Mouse (Mus musculus): Measurements from ENCODE around the gene Vmn1r237.
A peak's percentile ranks its signal among the peaks of the same experiment; 100 is the strongest.

Vmn1r237 gene

DNA sequence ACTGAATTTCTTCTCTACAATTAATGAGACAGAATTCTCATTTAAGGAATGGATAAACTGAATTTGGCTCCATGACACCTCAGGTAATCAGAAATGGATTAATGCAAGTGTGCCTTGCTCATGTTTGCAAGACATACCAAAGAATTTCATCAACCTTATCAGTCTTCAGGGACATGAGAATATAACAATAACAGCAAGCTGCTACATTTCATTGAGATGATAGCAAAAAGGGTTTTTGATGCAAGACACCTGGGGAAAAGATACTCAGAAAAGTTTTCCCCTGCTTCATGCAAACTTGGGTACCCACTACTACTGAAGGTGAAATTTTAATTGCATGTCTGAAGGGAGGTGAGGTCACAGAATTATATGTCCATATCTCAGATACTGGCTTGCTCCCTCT, at the start of gene Vmn1r237:
Gene Vmn1r237 (plus strand): TSS at position 301 of the 400 bp plus-strand sequence.
- no peak for DNase-seq (ENCODE audit: low spot score in 2 of 2)

DNA sequence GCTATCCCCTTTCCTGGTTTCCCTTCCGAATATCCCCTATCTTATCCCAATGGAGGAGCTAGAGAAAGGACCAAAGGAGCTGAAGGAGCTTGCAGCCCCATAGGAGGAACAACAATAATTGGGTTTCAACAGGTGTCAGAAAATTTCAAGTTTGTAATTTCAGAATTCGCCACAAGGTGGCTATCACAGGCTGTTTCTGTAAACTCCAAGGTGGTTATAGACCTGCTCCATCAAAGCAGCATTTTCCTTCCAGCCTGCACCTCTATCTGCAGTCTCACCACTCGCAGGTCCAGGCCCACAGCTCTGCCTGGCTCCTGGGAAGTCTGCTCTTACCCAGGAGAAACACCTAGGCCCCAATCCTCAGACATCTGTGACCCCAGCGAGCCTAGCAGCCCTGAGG, 39.6 kb upstream of the Vmn1r237 start:
- DNase-seq (ENCODE audit: low spot score in 2 of 2) = peak; percentile 4 to 18

DNA sequence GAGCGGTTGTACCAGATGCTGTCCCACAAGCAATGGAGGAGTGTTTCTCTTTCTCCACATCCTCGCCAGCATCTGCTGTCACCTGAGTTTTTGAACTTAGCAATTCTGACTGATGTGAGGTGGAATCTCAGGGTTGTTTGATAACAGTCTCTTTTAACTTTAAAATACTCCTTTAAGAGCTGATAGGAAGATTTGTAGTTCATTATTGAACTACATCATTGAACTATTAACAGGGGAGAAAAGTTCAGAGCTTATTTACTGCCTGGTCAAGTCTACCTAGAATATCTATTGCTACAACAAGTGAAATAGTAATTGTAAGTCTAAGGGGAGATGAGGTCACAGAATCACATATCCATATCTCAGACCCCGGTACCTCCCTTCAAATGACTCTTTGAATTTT, 29.0 kb upstream of the Vmn1r237 start, which contains the start of gene Vmn1r236:
Gene Vmn1r236 (plus strand): TSS at position 301 of the 400 bp plus-strand sequence.
- no peak for DNase-seq (ENCODE audit: low spot score in 2 of 2)

DNA sequence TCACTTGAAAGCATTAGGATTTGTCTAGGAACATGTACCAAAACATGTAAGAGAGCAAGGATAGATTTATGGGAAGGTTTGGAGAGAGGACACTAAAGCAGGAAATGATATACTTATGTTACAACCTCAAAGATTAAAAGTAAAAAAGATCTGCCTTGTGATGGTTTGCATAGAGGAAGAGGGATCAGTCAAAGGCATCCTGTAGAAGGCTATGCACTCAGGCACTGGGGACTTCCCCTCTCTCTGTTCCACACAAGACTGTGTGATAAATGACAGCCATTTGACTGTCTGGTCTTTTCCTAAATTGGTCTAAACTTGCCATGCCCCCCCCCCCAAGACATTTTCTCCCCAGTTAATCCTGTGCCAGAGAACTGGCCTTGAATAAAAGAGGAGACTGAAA, 27.3 kb upstream of the Vmn1r237 start:
- no peak for DNase-seq (ENCODE audit: low spot score in 2 of 2)

DNA sequence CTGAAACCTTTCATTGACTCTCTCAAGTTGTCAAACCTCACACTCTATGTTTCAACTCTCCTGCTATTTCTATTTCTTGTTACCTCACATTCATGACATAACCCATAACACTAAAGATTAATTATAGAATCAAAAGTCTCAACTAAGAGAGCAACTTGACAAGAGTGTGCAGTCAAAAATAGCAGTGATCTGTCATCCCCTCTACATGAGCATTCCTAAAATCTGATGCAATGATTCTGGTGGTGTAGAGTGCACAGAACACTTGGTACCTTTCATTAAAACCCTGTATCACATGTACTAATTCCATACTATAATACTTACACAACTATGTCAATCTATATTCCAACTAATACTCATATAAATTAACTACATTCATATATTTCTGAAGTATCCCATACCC, 22.0 kb upstream of the Vmn1r237 start:
- DNase-seq (ENCODE audit: low spot score in 2 of 2) = no peak
